Mouse (Mus musculus): ENCODE data around the gene Bbip1.
"Not testable (repeated sequence)": the region's sequence is repeated elsewhere in the genome, so short reads cannot be mapped to it uniquely, and the experiment has no call there.

Gene Bbip1

DNA sequence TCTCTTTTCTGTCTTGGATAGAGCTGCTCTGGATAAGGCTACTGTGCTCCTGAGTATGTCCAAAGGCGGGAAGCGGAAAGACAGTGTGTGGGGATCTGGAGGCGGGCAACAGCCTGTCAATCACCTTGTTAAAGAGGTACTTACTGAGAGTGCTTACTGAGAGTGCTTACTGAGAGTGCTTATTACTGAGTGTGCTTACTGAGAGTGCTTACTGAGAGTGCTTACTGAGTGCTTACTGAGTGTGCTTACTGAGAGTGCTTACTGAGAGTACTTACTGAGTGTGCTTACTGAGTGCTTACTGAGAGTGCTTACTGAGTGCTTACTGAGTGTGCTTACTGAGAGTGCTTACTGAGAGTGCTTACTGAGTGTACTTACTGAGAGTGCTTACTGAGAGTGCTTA lies 22.4 kb downstream of the Bbip1 start:
- not testable (repeated sequence) for DNase-seq

DNA sequence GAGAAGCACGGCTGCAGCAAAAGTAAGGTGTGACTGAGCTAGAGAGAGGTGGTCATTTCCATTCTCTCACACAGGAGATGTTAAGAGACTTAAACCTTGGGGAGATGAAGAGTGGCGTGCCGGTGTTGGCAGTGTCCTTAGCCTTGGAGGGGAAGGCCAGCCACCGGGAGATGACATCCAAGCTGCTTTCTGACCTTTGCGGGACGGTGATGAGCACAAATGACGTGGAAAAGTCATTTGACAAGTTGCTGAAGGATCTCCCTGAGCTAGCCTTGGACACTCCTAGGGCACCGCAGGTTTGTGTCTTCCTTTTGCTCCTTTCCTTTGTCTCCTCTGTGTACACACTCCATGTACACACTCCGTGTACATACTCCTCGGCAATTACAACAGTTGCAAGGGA lies 24.9 kb downstream of the Bbip1 start:
- no peak for DNase-seq

DNA sequence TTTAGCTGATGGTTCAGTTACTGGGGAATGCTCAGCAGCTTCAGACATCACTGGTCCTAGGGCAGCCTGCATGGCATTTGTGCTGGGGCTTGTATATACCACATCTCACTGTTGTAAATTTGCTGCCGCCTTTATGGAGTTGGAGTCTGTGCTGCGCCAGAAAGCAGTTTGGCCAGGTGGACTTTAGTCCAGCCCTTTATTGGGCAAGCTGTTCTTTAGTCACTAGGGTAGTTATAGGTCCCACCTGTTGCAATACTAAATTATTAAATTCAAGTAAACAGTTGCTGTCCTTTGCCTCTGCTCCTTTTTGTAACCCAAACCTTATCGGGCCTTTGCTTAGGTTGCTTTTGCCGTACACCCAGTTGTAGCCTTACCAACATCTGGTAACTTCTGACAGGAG lies 29.5 kb downstream of the Bbip1 start:
- no peak for DNase-seq

DNA sequence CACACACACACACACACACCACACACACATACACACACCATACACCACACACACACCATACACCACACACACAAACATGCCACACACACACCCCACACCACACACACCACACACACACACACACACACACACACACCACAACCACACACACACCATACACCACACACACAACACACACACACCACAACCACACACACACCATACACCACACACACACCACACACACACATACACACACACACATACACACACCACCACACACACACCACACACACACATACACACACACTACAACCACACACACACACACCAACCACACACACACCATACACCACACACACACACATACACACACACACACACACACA lies 37.7 kb downstream of the Bbip1 start:
- DNase-seq: not testable (repeated sequence)

DNA sequence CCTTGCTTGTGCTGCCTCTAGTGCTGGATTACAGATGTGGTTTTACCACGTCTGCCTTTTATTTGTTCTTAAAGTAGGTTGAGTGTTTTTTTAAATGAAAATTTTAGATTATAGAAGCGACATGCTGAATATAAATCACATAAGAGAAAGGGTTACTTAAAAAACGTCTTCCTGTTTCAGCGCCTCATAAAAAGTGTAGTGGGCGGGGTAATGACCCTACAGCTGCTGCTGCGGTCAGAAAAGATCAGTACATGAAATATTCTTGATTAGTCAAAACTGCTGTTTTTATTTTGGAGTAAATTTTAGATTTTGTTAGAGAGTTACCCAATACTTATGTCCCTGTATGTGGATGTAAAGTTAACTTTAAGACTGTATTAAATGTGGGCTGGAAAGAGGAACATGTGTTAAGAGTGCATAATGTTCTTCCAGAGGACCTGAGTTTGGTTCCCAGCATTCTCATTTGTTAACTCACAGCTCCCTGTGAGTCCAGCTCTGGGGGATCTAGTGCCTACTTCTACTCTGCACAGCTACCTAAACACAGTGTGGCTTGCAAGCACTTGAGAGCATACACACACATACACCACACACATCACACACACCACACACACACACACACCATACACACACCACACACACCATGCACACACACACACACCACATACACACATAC lies 38.3 kb downstream of the Bbip1 start:
- DNase-seq: no peak

DNA sequence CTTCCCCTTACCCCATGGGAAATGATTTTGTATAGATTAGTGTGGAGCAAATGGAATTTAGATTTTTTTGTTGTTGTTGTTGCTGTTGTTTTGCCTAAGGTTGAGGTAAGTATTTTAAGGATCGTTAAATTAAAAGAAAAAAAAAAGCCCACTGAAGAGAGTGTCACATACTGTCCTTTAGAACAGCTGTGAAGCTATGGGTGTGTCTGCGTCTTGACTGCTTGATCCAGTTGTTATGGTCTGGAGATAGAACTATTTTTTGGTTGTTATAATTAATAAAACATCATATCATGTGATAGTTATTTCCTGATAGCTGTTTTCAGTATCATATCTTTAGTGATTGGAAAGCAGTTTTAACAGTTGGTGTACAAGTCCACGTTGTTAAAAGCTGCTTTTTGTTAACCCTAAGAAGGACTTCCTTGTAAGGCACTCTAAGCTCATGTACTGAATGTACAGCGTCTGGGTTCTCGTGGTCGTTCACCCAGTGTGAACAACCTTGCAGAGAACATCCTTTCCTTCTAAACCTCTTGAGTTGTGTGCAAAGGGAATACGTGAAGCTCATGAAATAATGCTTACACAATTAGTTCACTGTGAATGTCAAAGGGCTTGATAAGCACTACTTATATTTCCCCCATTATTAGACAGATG lies 39.5 kb downstream of the Bbip1 start:
- DNase-seq: no peak

DNA sequence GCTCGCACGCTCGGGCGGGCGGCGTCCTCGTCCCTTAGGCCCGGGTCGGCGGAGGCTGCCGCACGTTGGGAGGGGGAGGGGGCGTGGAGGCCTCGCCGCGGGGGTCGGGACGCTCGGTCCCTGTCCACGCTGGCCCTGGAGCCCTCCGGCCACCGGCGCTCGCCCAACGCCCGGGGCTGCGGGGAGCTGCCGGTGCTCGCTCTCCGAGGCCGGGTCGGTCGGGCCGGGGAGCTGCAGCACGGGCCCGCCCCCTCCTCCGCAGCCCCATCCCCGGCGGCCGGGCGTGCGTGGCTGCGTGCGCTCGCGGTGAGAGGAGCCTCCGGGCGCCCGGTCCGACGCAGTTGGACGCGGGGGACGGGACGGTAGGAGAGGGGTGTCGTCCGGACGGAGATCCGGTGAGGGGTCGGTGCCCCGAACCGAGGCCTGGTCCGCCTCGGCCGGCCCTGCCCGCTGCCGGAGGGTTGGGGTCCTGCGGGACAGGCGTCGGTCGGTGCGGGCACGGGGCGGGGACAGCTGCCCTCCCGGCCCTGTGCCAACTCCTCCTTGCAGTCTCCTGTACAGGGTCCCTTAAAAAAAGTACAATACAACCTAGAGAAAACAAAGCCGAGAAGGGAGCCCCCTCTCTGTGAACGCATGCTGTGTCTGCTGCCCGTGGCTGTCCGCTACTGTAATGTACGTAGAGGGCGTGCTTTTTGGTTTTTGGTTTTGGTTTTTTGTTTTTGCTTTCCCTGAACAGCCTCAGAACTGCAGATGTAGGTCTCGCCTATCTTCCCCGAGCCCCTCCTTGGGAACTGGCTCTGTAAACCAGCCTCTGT lies 40.7 kb downstream of the Bbip1 start:
- DNase-seq: peak; percentile 79

DNA sequence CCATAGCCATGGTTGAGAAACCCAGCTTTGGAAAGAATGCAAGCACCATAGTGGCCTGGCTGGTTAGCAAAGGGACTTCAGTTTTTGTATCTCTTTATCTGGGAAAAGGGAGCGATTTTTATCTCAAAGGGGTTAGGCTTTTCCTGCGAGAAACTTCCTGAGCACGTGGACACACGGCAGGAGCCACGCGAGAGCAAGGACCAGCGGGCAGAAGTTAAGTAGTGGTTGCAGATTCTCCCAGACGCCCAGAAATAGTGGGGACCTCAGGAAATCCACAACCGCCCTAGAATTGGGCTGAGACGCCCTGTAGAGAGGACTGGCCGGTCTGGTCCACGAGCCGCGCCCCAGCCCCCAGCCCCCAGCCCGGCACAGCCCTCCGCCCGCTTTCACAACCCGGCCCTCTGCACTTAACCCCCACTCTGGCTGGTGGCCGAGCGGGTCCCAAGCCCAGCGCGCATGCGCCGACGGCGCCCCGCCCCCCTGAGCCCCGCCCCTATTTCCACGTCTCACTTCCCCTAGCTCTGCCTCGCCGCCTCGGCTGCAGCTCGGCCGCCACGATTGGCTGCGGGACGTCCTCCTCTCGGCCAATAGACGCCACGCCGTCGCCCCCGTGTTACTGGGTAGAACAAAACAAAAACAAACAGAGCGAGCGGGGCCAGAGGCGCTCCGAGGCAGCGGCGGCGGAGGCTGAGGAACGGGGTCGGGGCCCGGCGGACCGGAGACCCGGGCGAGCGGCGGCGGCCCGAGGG lies 41.5 kb downstream of the Bbip1 start:
- DNase-seq: peak; percentile 97

DNA sequence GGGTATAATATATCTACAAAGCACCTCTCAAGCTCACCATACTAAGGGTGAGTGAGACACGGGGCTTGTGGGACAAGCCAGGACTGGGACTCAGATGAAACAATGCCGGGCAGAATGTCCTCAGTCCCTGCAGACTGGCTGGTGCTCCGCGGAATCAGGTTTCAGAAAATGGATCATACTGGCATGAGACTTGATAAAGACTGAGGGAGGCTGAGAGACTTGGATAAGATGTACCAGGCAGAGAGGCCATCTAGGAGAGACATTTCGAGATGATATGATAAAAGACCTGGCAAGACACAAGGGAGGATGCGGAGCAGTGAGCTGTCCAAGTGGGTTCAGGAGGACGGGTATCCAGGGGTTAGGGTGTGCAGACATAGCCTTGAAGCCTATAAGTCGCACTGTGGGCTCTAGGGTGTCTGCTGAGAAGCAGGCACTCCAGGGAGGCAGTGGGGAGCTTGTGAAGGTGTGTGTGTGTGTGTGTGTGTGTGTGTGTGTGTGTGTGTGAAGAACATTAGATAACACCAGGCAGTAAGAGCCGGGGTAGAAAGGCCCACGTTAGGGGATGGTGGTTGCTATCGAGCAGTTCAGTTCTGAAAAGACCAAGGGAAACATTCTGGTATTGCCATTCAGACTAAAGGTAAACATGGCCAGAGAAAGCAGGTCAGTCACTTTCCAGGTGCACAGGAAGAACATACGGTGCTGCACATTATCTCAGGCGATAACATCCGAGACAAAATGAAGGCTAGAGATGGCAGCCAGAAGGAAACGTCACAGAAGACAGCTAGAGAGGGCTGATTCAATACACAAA lies 42.3 kb downstream of the Bbip1 start:
- peak; percentile 43 for DNase-seq

DNA sequence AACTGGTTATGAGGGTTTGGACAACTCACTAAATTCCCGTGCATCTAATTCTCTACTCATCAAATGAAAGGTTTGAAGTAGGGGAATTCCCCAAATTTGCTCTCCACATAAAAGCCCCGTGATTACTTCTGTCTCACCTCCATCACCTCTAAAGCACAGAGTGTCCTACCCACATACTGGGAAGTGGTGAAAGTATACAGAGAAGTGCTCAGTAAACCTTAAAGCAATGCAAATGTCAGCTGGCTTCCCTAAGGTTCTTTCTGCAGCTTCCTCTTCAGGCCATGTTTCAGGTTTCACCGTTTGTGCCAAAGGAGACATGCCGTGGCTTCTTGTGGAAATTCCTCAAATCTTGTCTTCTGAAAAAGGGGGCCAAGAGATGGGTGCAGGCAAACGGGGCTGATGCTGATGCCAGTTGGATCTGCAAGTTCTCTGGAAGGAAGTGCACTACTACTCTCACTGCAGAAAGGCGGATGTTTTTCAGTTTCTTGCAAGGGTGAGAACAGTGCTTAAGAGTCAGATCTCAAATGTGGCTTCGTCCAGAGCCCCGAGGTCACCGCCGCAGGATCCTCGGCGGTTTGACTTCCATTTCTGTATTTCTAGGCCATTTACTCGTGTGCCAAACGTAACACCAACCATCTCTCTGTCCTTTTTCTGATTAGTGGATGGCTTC lies 44.4 kb downstream of the Bbip1 start:
- DNase-seq: no peak

DNA sequence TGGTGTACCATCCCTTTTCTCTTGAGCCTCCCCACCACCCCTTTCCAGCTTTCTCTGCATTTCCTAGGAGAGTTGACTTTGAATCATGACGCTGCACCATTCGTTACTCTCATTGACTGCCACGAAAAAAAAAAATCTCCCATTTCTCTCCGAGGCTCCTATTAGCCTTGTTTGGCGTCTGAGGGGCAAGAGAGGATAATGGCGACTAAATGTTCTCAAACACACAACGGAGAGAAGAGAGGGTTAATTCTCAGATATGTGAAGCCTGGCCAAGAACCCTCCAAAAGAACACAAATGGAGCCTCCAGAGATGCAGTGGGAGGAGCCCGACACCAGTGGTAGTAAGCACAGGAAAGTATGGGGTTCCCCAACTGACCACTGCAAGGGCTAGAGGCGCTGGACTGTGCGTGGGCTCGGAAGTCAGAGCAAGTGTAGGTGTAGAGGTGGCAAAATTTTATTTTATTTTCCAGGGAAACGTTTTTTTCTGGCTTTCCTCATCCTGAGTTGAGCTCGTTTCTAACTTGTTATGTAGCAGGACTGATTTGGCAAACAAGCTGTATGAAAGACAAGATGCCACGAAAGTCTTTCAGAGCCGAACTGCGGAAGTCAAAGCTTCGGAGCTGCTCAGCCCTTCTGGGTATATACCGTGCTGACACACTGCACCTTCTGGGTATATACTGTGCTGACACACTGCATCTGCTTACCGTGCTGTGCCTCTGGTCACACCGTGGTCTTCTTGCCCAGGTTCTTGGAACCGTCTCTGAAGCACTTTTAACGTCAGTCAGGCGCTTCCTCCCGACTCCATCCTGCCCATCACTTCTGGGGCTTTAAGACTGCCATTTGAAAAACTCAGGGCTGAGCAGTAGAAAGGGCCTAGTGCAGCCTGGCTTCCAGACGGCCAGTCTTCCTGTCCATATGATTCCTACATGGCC lies 45.2 kb downstream of the Bbip1 start:
- no peak for DNase-seq

DNA sequence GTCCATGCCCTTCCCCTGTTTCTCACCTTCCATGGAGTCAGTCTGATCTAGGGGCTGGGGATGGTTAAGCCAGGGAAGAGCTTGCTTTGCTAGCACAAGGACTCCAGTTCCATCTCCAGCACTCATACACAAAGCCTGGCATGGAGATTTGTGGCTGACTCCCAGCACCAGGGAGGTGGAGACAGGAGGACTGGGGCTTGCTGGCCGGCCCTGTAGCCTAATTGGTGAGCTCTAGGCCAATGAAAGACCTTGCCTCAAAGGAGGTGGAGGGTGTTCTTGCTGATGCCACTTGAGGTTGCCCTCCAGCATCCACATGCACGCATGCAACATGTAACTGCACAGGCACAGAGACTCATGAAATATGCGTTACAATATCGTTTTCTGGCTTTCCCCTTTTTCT lies 45.9 kb downstream of the Bbip1 start:
- DNase-seq: no peak

DNA sequence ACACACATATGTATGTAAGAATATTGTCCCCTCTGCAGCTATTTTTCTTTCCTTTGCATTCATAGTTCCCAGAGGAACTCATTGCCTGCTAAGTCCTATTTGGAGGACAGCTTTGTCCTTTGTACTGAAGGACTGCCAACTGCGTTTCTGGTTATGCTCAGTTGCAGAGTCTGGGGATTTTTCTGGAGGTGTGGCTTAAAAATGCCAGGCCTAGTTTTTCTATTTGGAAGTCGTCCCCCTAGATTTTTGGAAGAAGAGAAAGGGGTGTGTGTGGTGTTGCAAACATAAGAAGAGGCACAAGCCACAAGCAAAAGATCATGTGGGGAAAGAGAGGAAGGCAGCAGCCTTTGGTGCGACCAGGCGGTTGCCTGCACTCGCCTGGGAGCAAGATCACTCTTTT lies 46.4 kb downstream of the Bbip1 start:
- DNase-seq: no peak

DNA sequence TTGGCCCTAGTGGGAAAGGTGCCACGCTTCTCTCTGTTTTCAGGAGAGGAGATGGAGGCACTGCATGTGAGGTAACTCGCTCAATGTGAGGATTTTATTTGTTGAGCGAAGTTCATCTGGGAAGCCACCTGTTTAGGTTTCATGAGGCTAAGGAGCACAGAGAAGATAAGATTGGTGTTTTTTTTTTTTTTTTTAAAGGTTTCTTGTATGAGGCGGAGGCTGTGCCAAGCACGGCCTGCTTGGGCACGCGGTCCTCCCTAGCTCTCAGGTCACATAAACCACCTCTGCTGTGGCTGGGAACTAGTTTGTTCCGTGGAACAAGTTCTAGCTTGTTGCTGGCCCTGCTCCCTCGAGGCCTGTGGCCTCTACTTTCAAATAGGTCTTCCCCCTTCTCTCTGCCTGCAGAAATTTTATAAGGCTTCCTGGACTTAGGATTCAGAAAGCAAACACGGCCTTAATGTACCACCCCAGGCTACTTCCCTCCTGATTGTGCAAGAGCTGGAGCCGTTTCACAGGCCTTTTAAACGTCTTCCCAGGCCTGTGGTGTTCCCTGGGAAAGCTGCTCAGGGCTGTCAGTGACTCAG lies 49.8 kb downstream of the Bbip1 start:
- no peak for DNase-seq

DNA sequence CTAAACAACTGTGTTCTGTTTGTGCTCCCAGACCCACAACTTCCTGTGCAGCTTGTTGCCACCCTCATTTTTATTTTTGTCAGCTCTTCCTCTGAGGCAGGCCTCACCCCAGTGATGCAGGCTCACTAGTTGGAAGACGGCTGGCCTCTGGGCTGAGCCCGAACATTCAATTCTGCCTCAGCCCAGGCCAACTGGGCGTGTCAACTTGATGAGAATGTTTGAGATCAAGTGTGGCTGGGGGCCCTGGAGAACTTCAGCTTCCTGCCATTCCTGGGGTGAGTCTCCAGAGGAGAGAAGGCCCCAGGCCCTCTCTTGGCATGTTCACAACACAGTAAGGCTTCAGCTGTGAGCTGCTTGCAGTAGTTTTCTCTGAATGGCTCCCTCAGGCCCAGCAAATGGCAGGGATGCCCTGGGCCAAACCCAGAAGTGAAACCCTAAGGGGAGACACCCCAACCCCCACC lies 50.7 kb downstream of the Bbip1 start:
- no peak for DNase-seq

DNA sequence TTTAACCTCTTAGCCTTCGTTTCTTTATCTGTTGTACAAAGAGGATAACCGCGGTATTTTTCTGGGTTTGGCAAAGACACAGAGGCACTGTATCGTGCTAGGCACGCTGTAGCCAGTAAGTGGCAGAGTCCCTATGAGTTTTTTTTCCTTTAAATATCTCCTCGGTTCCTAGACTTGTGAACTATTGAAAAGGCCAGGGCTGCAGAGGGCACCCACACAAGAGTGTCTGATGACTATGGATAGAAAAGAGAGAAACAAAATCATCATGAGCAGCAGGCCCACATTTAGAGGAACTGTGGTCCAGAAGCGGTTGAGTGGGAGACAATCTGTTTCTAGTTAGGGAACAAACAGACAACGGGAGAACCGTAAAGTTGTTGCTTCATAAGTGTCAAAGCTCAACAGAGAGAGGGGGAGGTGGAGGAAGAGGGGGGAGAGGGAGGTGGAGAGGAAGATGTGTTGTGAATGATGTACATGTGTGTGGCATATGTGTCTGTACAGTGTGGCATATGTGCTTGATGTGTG lies 51.5 kb downstream of the Bbip1 start:
- DNase-seq: no peak

DNA sequence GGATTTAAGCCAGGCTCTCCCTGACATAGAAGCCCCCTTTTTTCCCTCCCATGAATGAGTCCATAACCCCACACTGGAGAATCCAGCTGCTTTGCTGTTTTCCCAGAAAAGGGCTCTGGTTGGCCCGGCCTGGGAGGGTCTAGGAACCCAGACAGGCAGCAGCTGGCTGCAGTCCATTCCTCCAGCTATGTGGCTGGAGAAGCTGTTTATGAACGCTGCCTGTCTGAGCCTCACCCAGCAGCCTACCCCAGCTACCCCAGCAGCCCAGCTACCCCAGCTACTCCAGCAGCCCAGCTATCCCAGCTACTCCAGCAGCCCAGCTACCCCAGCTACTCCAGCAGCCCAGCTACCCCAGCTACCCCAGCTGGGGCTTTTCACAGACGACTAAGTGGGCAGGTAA lies 52.4 kb downstream of the Bbip1 start, which contains the start of gene Pdcd4:
TSS of gene Pdcd4 (plus strand) at position 171 of the 400 bp plus-strand sequence.
- DNase-seq: no peak

DNA sequence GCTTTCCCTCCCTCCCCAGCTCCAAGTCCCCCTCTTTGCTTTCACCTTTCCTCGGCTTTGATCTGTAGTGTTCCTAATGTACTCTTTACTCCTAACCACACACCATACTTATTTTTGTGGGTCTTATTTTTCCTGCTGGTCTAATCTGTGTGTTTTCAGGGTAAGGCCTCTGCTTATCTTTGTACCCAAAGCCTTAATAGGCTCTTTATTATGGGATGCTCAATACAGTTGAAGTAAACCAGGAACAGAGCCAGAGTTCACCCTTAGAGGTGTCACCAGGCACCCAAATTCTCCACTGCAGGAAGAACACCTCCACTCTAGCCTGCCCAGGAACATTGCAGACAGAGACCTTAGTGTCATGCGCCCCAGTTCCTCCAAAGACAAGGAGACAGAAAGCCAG lies 52.9 kb downstream of the Bbip1 start:
- DNase-seq: no peak

DNA sequence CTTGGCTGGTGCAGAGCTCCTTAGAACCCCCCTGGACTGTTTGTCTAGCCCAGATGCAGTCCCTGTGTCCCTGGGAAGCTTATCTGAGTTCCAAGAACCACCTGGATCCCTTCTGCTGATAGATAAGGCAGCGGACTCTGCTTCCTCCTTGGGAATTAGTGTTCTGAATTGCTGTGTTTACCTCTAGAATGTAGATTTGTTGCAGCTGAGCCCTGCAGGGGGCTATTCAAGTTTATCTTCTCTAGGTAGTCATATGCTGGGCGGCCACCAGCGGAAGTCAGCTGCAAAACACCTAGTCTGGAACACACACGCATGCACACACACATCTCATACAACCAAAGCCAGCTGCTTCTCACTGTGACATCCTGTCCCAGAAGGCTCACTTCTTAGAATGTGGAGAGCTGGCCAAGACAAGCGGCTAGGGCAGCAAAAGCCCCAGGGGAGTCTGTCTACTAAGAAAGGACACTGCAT lies 53.6 kb downstream of the Bbip1 start:
- DNase-seq: no peak

DNA sequence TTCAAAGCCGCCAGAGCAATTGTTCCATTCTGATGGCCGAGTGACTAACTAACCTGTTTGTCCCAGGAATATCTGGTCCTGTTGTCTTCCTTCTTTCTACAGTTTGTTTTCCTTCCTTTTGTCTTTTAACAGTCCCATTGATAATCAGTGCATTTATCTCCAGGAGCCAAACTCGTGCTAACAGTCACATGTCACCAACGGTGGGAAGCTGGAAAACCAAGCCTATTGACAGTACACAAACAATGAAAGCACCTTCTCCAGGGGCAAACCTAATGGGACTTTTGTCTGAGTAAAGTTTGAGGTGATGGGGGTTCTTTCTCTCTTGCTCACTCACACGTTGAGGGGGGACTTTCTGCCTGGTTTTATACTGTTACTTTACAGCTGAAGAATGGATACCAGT lies 54.2 kb downstream of the Bbip1 start:
- no peak for DNase-seq
